Mouse (Mus musculus) erythroblast, embryonic 14.5 days (primary cell): ENCODE measurements around the gene Hexim1. TPM values are rescaled to one million over a fixed set of nuclear protein-coding genes. Genes with fewer than 3 reads are reported as not detected.
A peak's percentile ranks its signal among the peaks of the same experiment; 100 is the strongest.

Source experiments
- H3K27me3 ChIP-seq: 2 replicates; pipeline ENCODE4 v1.6.1; 2012; ENCODE audit warnings: inconsistent platforms; ENCODE audit not compliant: control insufficient read depth
- H3K36me3 ChIP-seq: 2 replicates; pipeline ENCODE4 v1.6.1; 2012; ENCODE audit warnings: mild to moderate bottlenecking, inconsistent platforms; ENCODE audit not compliant: control insufficient read depth
- H3K4me1 ChIP-seq: 2 replicates; pipeline ENCODE4 v1.6.1; 2012; ENCODE audit warnings: inconsistent platforms; ENCODE audit not compliant: control insufficient read depth
- H3K4me3 ChIP-seq: replicated peaks from 2 replicates; pipeline ENCODE3; 2012; ENCODE audit warnings: moderate library complexity, mild to moderate bottlenecking, inconsistent platforms
- H3K9me3 ChIP-seq: 2 replicates; pipeline ENCODE4 v1.6.1; 2012; ENCODE audit warnings: low read length, inconsistent platforms, mixed read lengths; ENCODE audit not compliant: control insufficient read depth
- GATA1 ChIP-seq: IDR thresholded peaks from 2 replicates; pipeline ENCODE4 v1.6.1; 2012; ENCODE audit warnings: low read length, inconsistent platforms, mixed read lengths
- TAL1 ChIP-seq: IDR thresholded peaks from 3 replicates; pipeline ENCODE4 v1.6.1; 2012; ENCODE audit warnings: low read length, inconsistent platforms, mixed read lengths
- polyA plus RNA-seq: library from polyadenylated mRNA; stranded (reverse); fragments of >175 nt; gene quantifications from 2 replicates; pipeline ENCODE4 v1.2.3, GENCODE M21; 2012

The Hexim1 gene
- 7.6 and 7.7 TPM in 2 replicates for polyA plus RNA-seq

- Histone ChIP-seq H3K9me3 (no peaks in the 10 kb centered on the region), H3K4me3 (peak within 1 kb of the TSS; percentile 96), H3K36me3 (peaks cover 38% of the 10 kb centered on the region), H3K27me3 (peaks cover 25% of the 10 kb centered on the region), H3K4me1 (peaks cover 70% of the 10 kb centered on the region)
- no peak for TF ChIP-seq TAL1
- no peak for TF ChIP-seq GATA1
Measured at GRCm38 (mm10) chr11:103116008-103116818, at the start of gene Hexim1. Hexim1 (plus strand) TSS chr11:103116231.

GRCm38 (mm10) chr11:103067051-103067361 is 49.0 kb upstream of the Hexim1 start:
- no peaks in the 10 kb centered on the region for H3K9me3 ChIP-seq
- no peaks in the 10 kb centered on the region for H3K4me1 ChIP-seq
- H3K27me3 ChIP-seq = no peaks in the 10 kb centered on the region
- TF ChIP-seq GATA1 (no peak), TAL1 (no peak)
- peaks cover 88% of the 10 kb centered on the region for H3K36me3 ChIP-seq
- no peak overlapping the region for H3K4me3 ChIP-seq

- H3K9me3 ChIP-seq = no peaks in the 10 kb centered on the region
- H3K27me3 ChIP-seq = no peaks in the 10 kb centered on the region
- TF ChIP-seq GATA1 (no peak), TAL1 (no peak)
- H3K4me1 ChIP-seq = no peaks in the 10 kb centered on the region
- peaks cover 84% of the 10 kb centered on the region for H3K36me3 ChIP-seq
- no peak overlapping the region for H3K4me3 ChIP-seq
Measured at GRCm38 (mm10) chr11:103067457-103068001, 48.5 kb upstream of the Hexim1 start.

- no peaks in the 10 kb centered on the region for H3K4me1 ChIP-seq
- H3K36me3 ChIP-seq = peaks cover 79% of the 10 kb centered on the region
- TF ChIP-seq TAL1 = no peak
- TF ChIP-seq GATA1 = no peak
- H3K27me3 ChIP-seq = no peaks in the 10 kb centered on the region
- H3K4me3 ChIP-seq = no peak overlapping the region
- no peaks in the 10 kb centered on the region for H3K9me3 ChIP-seq
Measured at GRCm38 (mm10) chr11:103068272-103068671, 47.8 kb upstream of the Hexim1 start.

GRCm38 (mm10) chr11:103068884-103069283 is 47.1 kb upstream of the Hexim1 start:
- Histone ChIP-seq H3K4me3 (no peak overlapping the region), H3K9me3 (no peaks in the 10 kb centered on the region), H3K4me1 (no peaks in the 10 kb centered on the region), H3K36me3 (peaks cover 73% of the 10 kb centered on the region), H3K27me3 (no peaks in the 10 kb centered on the region)
- TF ChIP-seq GATA1 (no peak), TAL1 (no peak)

GRCm38 (mm10) chr11:103069731-103070130 is 46.3 kb upstream of the Hexim1 start:
- TF ChIP-seq TAL1 (no peak), GATA1 (no peak)
- peaks cover 65% of the 10 kb centered on the region for H3K36me3 ChIP-seq

GRCm38 (mm10) chr11:103070322-103070880 is 45.6 kb upstream of the Hexim1 start:
- peaks cover 58% of the 10 kb centered on the region for H3K36me3 ChIP-seq

More at GRCm38 (mm10) chr11:103069731-103070130, 46.3 kb upstream of the Hexim1 start:
- no peak overlapping the region for H3K4me3 ChIP-seq
- no peaks in the 10 kb centered on the region for H3K27me3 ChIP-seq
- H3K4me1 ChIP-seq = no peaks in the 10 kb centered on the region
- H3K9me3 ChIP-seq = no peaks in the 10 kb centered on the region

GRCm38 (mm10) chr11:103073671-103074070 is 42.4 kb upstream of the Hexim1 start:
- Histone ChIP-seq H3K27me3 (peaks cover 2% of the 10 kb centered on the region; the same call in 1 of the 2 replicates), H3K9me3 (no peaks in the 10 kb centered on the region), H3K4me3 (no peak overlapping the region), H3K4me1 (no peaks in the 10 kb centered on the region; the same call in 1 of the 2 replicates), H3K36me3 (peaks cover 26% of the 10 kb centered on the region)
- TF ChIP-seq GATA1 (no peak), TAL1 (no peak)

More at GRCm38 (mm10) chr11:103070322-103070880, 45.6 kb upstream of the Hexim1 start:
- Histone ChIP-seq H3K4me1 (no peaks in the 10 kb centered on the region), H3K4me3 (no peak overlapping the region), H3K9me3 (no peaks in the 10 kb centered on the region), H3K27me3 (no peaks in the 10 kb centered on the region)
- no peak for TF ChIP-seq GATA1
- no peak for TF ChIP-seq TAL1

GRCm38 (mm10) chr11:103074121-103074650 is 41.8 kb upstream of the Hexim1 start:
- Histone ChIP-seq H3K27me3 (peaks cover 3% of the 10 kb centered on the region; the same call in 1 of the 2 replicates), H3K4me3 (no peak overlapping the region), H3K4me1 (no peaks in the 10 kb centered on the region; the same call in 1 of the 2 replicates), H3K9me3 (no peaks in the 10 kb centered on the region), H3K36me3 (peaks cover 21% of the 10 kb centered on the region)
- TF ChIP-seq GATA1 = no peak
